Mouse (Mus musculus) ES-Bruce4 (cell line): ENCODE measurements around the gene Ebf4.

Experiments used
- CTCF ChIP-seq: IDR thresholded peaks from one replicate; pipeline ENCODE4 v1.8.1; 2011; ENCODE audit warnings: low read depth, low read length
- POLR2A ChIP-seq: IDR thresholded peaks from one replicate; pipeline ENCODE4 v1.8.1; 2011; ENCODE audit warnings: low read length; ENCODE audit not compliant: insufficient read depth

DNA sequence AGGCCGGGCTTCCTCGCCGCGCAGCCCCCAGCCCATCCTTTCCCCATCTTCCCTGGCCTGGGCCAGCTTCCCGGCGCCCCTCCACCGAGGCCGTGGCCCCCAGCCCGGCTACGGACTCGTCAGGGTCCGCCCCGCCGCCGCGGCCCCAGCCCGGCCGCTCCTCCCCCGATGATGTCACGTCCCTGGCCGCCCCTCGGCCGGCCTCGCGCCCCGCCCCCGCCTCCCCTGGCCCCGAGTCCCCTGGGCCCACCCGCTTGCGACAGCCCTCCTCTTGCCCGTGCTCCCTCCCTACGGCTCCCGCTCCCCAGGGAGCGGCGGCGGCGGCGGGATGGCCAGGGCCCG lies at the start of gene Ebf4:
- TF ChIP-seq CTCF (no peak), POLR2A (no peak)
